Mouse (Mus musculus) left cerebral cortex, adult 18-20 months (tissue): ENCODE results near the gene Kiz. TPM values are rescaled to one million over a fixed set of nuclear protein-coding genes. Genes with fewer than 3 reads are reported as not detected.
A peak's percentile ranks its signal among the peaks of the same experiment; 100 is the strongest.

Experiments
- DNase-seq, 2 experiments: peaks; one replicate each; pipeline ENCODE4 v3.0.0; 2021 to 2022; ENCODE audit warnings: low spot score in 2 of 2, mixed read lengths in 1 of 2
- total RNA-seq, 2 experiments: library from RNA; stranded (reverse); gene quantifications; 2 replicates each; pipeline ENCODE4 v1.2.3; 2021

Gene Kiz
- total RNA-seq, 2 experiments from 2014 or later: 21.7 to 25.4 TPM

DNA sequence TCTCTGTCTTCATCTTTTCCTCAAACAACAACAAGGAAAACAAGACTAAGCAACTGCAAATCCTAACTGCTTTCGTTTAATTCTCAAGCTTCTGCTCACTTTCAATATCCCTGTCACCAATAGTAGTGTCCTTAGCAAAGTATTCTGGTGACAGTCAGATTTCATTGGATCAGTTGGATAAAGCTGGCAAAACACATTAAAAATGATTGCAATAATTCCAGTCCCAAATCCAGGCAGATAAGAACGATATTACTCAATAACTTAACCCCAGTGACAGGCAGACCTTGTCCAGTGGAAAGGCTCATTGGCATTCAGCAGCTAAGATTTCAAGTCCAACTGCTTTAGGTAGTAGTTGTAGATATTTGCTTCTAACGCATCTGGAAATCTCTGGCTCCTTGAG lies 119.4 kb downstream of the Kiz start:
- DNase-seq: no peak

DNA sequence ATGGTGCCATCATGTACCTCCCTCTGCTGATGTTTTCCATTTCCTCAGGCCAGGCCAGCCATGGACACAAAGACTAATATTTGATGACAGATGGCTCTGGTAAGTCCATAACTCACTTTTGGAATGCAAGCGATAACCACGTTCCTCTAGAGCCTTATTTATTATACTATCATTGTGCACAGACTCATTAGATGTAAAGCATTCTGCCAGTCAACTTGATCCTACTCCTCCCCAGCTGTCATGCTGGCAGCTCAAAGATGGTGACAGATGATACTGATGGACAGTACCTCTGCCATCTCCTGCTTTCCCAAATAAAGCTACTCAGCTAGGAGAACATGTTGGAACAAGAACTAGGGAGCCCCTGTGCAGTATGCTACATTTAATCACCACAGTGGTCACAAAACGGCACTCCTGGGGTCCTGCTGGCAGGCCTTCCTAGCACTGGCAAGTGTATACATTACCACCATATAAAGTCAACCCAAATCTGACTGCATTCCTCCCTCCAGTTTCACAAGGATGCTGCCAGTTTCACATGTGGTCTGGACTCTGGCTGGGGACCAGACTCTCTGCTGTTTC lies 119.9 kb downstream of the Kiz start:
- no peak for DNase-seq

GRCm38 (mm10) chr2:146982786-146983185 lies 127.1 kb downstream of the Kiz start:
- DNase-seq: no peak

DNA sequence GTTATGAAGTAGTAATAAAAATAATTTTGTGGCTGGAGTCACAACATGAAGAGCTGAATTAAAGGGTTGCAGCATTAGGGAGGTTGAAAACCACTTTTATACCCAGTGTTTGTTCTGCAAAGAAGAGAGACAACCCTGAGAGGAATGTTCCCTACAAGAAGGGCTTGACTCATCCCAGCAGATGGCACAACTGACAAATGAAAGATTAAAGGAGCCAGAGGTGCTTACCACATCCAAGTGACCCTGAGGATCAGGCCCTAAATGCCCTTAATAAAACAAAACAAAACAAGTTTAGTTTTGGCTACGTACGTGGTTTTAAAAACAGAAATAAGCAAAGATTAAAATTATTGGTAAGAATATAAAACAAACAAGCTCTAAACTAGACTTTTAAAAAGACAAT lies 129.2 kb downstream of the Kiz start:
- DNase-seq: no peak

DNA sequence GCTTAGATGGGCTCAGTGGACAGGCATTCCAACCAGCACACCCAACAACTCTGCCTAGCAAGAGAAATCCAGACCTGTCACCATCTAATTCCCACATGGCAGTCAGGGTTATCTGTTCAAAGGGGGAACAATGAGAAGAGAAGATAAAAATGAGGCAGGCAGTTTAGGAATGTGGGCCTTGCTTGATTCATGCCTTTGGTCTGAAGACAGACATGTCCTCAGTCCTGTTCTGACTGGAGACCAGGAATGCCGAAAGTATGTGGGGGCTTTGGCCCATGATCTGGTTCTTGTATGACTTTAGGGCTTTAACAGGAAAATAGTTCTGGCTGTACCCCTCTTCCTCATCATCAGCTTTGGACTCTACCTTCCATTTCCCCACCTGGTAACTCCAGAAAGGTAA lies 130.1 kb downstream of the Kiz start:
- DNase-seq: no peak

DNA sequence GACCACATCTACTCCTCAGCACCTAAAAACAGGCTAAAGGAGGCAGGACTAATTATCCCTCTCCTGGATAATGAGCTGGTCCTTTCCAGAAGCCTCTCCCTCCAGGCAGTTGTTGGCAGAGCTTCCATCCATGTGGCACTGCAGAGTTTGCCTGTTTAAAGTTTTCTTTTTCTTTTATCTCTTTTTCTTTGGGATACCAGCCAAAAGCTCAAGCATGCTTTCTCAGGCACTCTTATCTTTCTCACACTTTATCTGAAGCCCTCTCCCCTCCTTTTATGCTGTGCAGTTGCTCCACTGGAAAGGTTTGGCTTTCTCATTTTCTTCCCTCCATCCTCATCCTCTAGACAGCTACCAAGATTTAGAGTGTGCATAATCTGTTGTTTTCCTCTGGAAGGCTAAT lies 130.8 kb downstream of the Kiz start:
- DNase-seq: no peak

GRCm38 (mm10) chr2:147007265-147007664 lies 151.6 kb downstream of the Kiz start:
- DNase-seq: no peak

DNA sequence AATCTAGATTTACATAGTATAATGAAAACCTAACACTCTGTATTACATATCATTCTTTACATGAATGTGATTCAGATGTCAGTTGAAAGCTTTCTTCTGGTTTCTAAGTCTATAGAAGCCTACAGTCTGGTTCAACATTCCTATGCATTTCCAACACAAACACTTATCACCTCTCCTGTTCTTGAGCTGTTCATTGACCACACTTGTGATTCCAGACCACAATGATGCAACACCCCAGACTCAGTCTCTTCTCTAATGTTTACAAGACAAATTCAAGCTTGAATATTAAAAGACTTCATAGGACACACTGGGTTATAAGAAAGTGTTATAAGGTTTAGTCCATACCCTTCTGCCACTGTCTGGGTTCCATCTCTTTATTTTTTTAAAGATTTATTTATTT lies 153.4 kb downstream of the Kiz start:
- DNase-seq: no peak

GRCm38 (mm10) chr2:147010141-147010540 lies 154.5 kb downstream of the Kiz start:
- DNase-seq: no peak

- no peak for DNase-seq
Observed at GRCm38 (mm10) chr2:147010952-147011351, 155.3 kb downstream of the Kiz start.

GRCm38 (mm10) chr2:147011474-147012140 lies 155.9 kb downstream of the Kiz start:
- no peak for DNase-seq

DNA sequence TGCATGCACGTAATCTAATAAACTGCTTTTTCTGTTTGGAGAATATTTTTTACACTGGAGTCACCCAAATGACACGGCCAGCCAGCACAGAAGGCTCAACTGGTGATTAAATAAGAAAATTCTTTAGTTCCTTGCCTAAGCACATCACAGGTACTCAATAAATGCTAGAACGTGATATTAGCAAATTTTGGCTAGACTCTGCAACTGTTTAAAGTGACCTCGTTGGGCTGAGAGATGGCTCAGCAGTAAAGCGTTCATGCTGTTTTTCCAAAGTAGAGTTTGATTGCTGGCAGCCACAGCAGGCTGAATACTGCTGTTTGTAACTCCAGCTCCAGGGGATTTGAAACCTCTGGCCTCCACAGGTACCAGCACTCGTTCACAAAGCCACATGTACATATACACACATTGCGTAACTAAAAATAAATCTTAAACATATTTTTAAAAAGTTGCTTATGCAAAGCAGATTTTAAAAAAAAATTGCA lies 156.5 kb downstream of the Kiz start:
- DNase-seq: peak in 1 of 2 experiments; percentile 1

DNA sequence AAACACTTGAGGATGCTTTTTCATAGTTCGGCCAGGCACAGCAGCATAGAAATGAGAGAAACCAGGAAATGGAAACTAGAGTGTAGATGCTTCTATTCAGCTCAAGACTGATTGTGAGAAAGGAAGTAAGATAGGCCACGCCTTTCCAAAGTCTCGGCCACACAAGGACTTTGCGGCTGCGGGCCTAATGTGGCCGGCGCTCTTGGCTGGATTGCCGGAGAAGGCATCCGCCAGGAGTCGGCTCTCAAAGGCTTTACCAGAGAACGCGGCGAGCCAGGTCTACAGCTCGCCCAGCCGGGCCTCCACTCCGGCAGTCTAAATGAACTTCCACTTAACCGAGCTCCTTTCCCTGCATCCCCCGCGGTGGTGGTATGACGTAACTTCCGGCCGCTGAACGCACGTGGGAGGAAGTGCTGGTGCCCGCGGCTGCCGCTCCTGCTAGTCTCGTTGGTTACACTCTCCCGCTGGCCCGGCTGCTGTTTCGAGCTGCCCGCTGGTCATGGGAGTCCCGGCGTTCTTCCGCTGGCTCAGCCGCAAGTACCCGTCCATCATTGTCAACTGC lies 157.0 kb downstream of the Kiz start, which contains the start of gene Xrn2:
Xrn2 (plus strand) TSS at position 374 of the 562 bp plus-strand sequence.
- peak; percentile 96 to 97 for DNase-seq

- DNase-seq: peak; percentile 45 to 59
Observed at GRCm38 (mm10) chr2:147013194-147013969, 157.7 kb downstream of the Kiz start.

- DNase-seq: no peak
Observed at GRCm38 (mm10) chr2:147014101-147014886, 158.6 kb downstream of the Kiz start.

Other genes starting within 250 kb of the Kiz start
- 10 to 100 TPM; 39.7 to 40.1 TPM for gene Xrn2, start 157.1 kb downstream of the Kiz start, total RNA-seq
- not detected for gene Nkx2-4, start 229.6 kb downstream of the Kiz start, total RNA-seq